Mouse (Mus musculus) embryonic facial prominence, embryonic 14.5 days (tissue): ENCODE measurements at regions not wholly inside any gene's neighbourhood (a gene's known extent, or its start where the extent isn't known, plus 50 kb on each side); places are given as distances from the start of the nearest gene placed in this dataset.

Experiments
- ATAC-seq: fragments of 200-750 bp; cut with Nextera tagmentation; 2 replicates; pipeline ENCODE4 v1.8.0; 2017; ENCODE audit warnings: low read depth, moderate number of reproducible peaks, moderate TSS enrichment
- DNase-seq: peaks from one replicate; pipeline ENCODE4 v3.0.0-alpha.2; 2015; ENCODE audit warnings: low spot score
- H3K27ac ChIP-seq: fragments of 300-500 bp; sonication (generic); replicated peaks from 2 replicates; pipeline ENCODE4 v1.5.1; 2014; ENCODE audit warnings: low read depth, mild to moderate bottlenecking, low read length, moderate library complexity
- H3K27me3 ChIP-seq: fragments of 300-500 bp; sonication (generic); replicated peaks from 2 replicates; pipeline ENCODE4 v1.6.1; 2014; ENCODE audit warnings: low read length; ENCODE audit not compliant: control insufficient read depth, insufficient read depth
- H3K36me3 ChIP-seq: fragments of 300-500 bp; sonication (generic); 2 replicates; pipeline ENCODE4 v1.6.1; 2014; ENCODE audit warnings: low read length, mixed read lengths; ENCODE audit not compliant: control insufficient read depth, insufficient read depth
- H3K4me1 ChIP-seq: fragments of 300-500 bp; sonication (generic); 2 replicates; pipeline ENCODE4 v1.6.1; 2014; ENCODE audit warnings: antibody characterized with exemption, low read length; ENCODE audit not compliant: control insufficient read depth, insufficient read depth
- H3K4me2 ChIP-seq: fragments of 300-500 bp; sonication (generic); 2 replicates; pipeline ENCODE4 v1.6.1; 2014; ENCODE audit warnings: low read depth, mild to moderate bottlenecking, low read length, moderate library complexity, mixed read lengths
- H3K4me3 ChIP-seq: fragments of 300-500 bp; sonication (generic); 2 replicates; pipeline ENCODE4 v1.5.1; 2014; ENCODE audit warnings: low read depth, mild to moderate bottlenecking, low read length
- H3K9ac ChIP-seq: fragments of 300-500 bp; sonication (generic); 2 replicates; pipeline ENCODE4 v1.6.1; 2014; ENCODE audit warnings: low read depth, mild to moderate bottlenecking, low read length, moderate library complexity, mixed read lengths
- H3K9me3 ChIP-seq: fragments of 300-500 bp; sonication (generic); 2 replicates; pipeline ENCODE4 v1.6.1; 2016; ENCODE audit warnings: low read length; ENCODE audit not compliant: control insufficient read depth
- WGBS: fragments of 180-500 bp; shearing (Covaris S2); extraction: QIAGEN DNeasy Blood & Tissue Kit; methylation state at CpG from one replicate; pipeline ENCODE4 v1.1.7; 2014; 5-methylcytosine and 5-hydroxymethylcytosine counted together

- no peak for DNase-seq
Measured at GRCm38 (mm10) chr10:37315804-37316203, 177.1 kb upstream of the Marcks start.

GRCm38 (mm10) chr10:37314746-37315430 lies 176.2 kb upstream of the Marcks start:
- no peaks in the 10 kb centered on the region for H3K36me3 ChIP-seq
- H3K27me3 ChIP-seq, result no peaks in the 10 kb centered on the region
- H3K27ac ChIP-seq, result no peak overlapping the region
- no peak overlapping the region for H3K4me2 ChIP-seq
- no peak overlapping the region for H3K9ac ChIP-seq
- no peaks in the 10 kb centered on the region for H3K9me3 ChIP-seq
- 64% methylated on average over 5 of the region's 5 CpGs for WGBS
- DNase-seq, result peak; percentile 45
- H3K4me1 ChIP-seq, result no peaks in the 10 kb centered on the region
- ATAC-seq, result peak; percentile 47; the same call in 1 of the 2 replicates
- H3K4me3 ChIP-seq, result no peak overlapping the region

More at GRCm38 (mm10) chr10:37315804-37316203, 177.1 kb upstream of the Marcks start:
- Histone ChIP-seq H3K27me3 (no peaks in the 10 kb centered on the region), H3K4me2 (no peak overlapping the region), H3K4me3 (no peak overlapping the region), H3K9me3 (no peaks in the 10 kb centered on the region), H3K27ac (no peak overlapping the region), H3K9ac (no peak overlapping the region), H3K36me3 (no peaks in the 10 kb centered on the region), H3K4me1 (no peaks in the 10 kb centered on the region)
- WGBS, result 87% methylated on average over 1 of the region's 1 CpGs
- ATAC-seq, result no peak

GRCm38 (mm10) chr10:37313461-37313860 lies 174.7 kb upstream of the Marcks start:
- H3K27me3 ChIP-seq, result no peaks in the 10 kb centered on the region
- no peak overlapping the region for H3K4me3 ChIP-seq
- no peak for DNase-seq
- no peak overlapping the region for H3K4me2 ChIP-seq
- H3K9me3 ChIP-seq, result no peaks in the 10 kb centered on the region
- H3K36me3 ChIP-seq, result no peaks in the 10 kb centered on the region
- H3K4me1 ChIP-seq, result no peaks in the 10 kb centered on the region
- no peak for ATAC-seq
- no peak overlapping the region for H3K27ac ChIP-seq
- H3K9ac ChIP-seq, result no peak overlapping the region

GRCm38 (mm10) chr10:37310266-37310945 lies 171.7 kb upstream of the Marcks start:
- no peak overlapping the region for H3K4me3 ChIP-seq
- WGBS, result 89% methylated on average over 2 of the region's 2 CpGs
- no peaks in the 10 kb centered on the region for H3K36me3 ChIP-seq
- H3K4me1 ChIP-seq, result no peaks in the 10 kb centered on the region
- H3K27ac ChIP-seq, result no peak overlapping the region
- no peak overlapping the region for H3K9ac ChIP-seq
- no peak overlapping the region for H3K4me2 ChIP-seq
- DNase-seq, result no peak
- no peak for ATAC-seq
- H3K9me3 ChIP-seq, result no peaks in the 10 kb centered on the region
- no peaks in the 10 kb centered on the region for H3K27me3 ChIP-seq

GRCm38 (mm10) chr10:37304656-37305055 lies 165.9 kb upstream of the Marcks start:
- Histone ChIP-seq H3K9ac (no peak overlapping the region), H3K27me3 (no peaks in the 10 kb centered on the region), H3K27ac (no peak overlapping the region), H3K36me3 (no peaks in the 10 kb centered on the region), H3K4me1 (0 out of 2 replicates have a peak, but pooled peaks cover 9% of the 10 kb centered on the region), H3K4me2 (no peak overlapping the region), H3K9me3 (no peaks in the 10 kb centered on the region), H3K4me3 (no peak overlapping the region)
- DNase-seq (no peak), ATAC-seq (no peak)
- WGBS, result 35% methylated on average over 2 of the region's 2 CpGs

- H3K27me3 ChIP-seq, result no peaks in the 10 kb centered on the region
- no peak overlapping the region for H3K4me3 ChIP-seq
- no peaks in the 10 kb centered on the region for H3K36me3 ChIP-seq
- 56% methylated on average over 5 of the region's 5 CpGs for WGBS
- ATAC-seq (peak; percentile 93), DNase-seq (peak; percentile 87)
- H3K27ac ChIP-seq, result peak overlapping the region; percentile 49; the same call in 1 of the 2 replicates
- peaks cover 14% of the 10 kb centered on the region; the same call in 1 of the 2 replicates for H3K4me1 ChIP-seq
- no peaks in the 10 kb centered on the region for H3K9me3 ChIP-seq
- H3K9ac ChIP-seq, result no peak overlapping the region
- H3K4me2 ChIP-seq, result no peak overlapping the region
Measured at GRCm38 (mm10) chr10:37300181-37300889, 161.6 kb upstream of the Marcks start.

GRCm38 (mm10) chr10:37298689-37299421 lies 160.1 kb upstream of the Marcks start:
- ATAC-seq, result no peak
- H3K9me3 ChIP-seq, result no peaks in the 10 kb centered on the region
- no peak for DNase-seq

GRCm38 (mm10) chr10:37294231-37294630 lies 155.5 kb upstream of the Marcks start:
- H3K36me3 ChIP-seq, result no peaks in the 10 kb centered on the region
- ATAC-seq, result no peak
- peaks cover 3% of the 10 kb centered on the region; the same call in 1 of the 2 replicates for H3K4me1 ChIP-seq

More at GRCm38 (mm10) chr10:37298689-37299421, 160.1 kb upstream of the Marcks start:
- H3K27ac ChIP-seq, result 0 out of 2 replicates have a peak overlapping the region, but pooled peaks have one; percentile 8
- no peak overlapping the region for H3K4me2 ChIP-seq
- no peak overlapping the region for H3K4me3 ChIP-seq
- H3K27me3 ChIP-seq, result no peaks in the 10 kb centered on the region
- 76% methylated on average over 4 of the region's 4 CpGs for WGBS
- H3K4me1 ChIP-seq, result peaks cover 14% of the 10 kb centered on the region; the same call in 1 of the 2 replicates
- no peaks in the 10 kb centered on the region for H3K36me3 ChIP-seq
- no peak overlapping the region for H3K9ac ChIP-seq

More at GRCm38 (mm10) chr10:37294231-37294630, 155.5 kb upstream of the Marcks start:
- Histone ChIP-seq H3K4me3 (no peak overlapping the region), H3K9me3 (no peaks in the 10 kb centered on the region), H3K27ac (no peak overlapping the region), H3K9ac (no peak overlapping the region), H3K4me2 (no peak overlapping the region), H3K27me3 (no peaks in the 10 kb centered on the region)
- DNase-seq, result no peak
